Mouse (Mus musculus): ENCODE measurements around the gene Actrt2.

- TF ChIP-seq POLR2A (IDR thresholded peaks at IDR 0.05; ENCODE audit: insufficient read depth, low read depth, low read length), result no peak
- TF ChIP-seq CTCF (IDR thresholded peaks at IDR 0.05; ENCODE audit: insufficient read depth, low read depth, low read length), result no peak
Observed at GRCm38 (mm10) chr4:154662681-154663215, 4.9 kb downstream of the Actrt2 start.

Data from olfactory bulb, adult 2 months (tissue).